Mouse (Mus musculus): ENCODE results near the gene Lelp1. TPM values are rescaled to one million over a fixed set of nuclear protein-coding genes. Genes with fewer than 3 reads are reported as not detected.

The Lelp1 gene
- polyA plus RNA-seq, 1 experiment from 2014 or later, result not detected

Other genes with a start within 250 kb of the Lelp1 start
- not detected in 2 replicates for gene Pglyrp3, start 128.2 kb downstream of the Lelp1 start, polyA plus RNA-seq (2015; fragmentation: Nextera tagmentation; extraction: Ambion mirVana)
- gene Lor, start 59.6 kb downstream of the Lelp1 start, polyA plus RNA-seq (2015; fragmentation: Nextera tagmentation; extraction: Ambion mirVana), result 0.21 and 0.23 TPM in 2 replicates
- gene Prr9, start 18.8 kb downstream of the Lelp1 start, polyA plus RNA-seq (2015; fragmentation: Nextera tagmentation; extraction: Ambion mirVana), result not detected in 2 replicates
- 2.0 and 2.5 TPM in 2 replicates for gene Sprr2a1, start 73.1 kb upstream of the Lelp1 start, polyA plus RNA-seq (2015; fragmentation: Nextera tagmentation; extraction: Ambion mirVana)
- gene Sprr2a2, start 73.2 kb upstream of the Lelp1 start, polyA plus RNA-seq (2015; fragmentation: Nextera tagmentation; extraction: Ambion mirVana), result 82.8 and 107 TPM in 2 replicates
- gene Sprr2a3, start 142.7 kb upstream of the Lelp1 start, polyA plus RNA-seq (2015; fragmentation: Nextera tagmentation; extraction: Ambion mirVana), result 10.6 and 12.8 TPM in 2 replicates
- gene Sprr2b, start 173.9 kb upstream of the Lelp1 start, polyA plus RNA-seq (2015; fragmentation: Nextera tagmentation; extraction: Ambion mirVana), result not detected in 2 replicates
- gene Sprr2d, start 196.4 kb upstream of the Lelp1 start, polyA plus RNA-seq (2015; fragmentation: Nextera tagmentation; extraction: Ambion mirVana), result not detected in 2 replicates
- gene Sprr2e, start 209.4 kb upstream of the Lelp1 start, polyA plus RNA-seq (2015; fragmentation: Nextera tagmentation; extraction: Ambion mirVana), result not detected in 2 replicates
- not detected in 2 replicates for gene Sprr2f, start 222.4 kb upstream of the Lelp1 start, polyA plus RNA-seq (2015; fragmentation: Nextera tagmentation; extraction: Ambion mirVana)
- gene Sprr2h, start 242.9 kb upstream of the Lelp1 start, polyA plus RNA-seq (2015; fragmentation: Nextera tagmentation; extraction: Ambion mirVana), result not detected in 2 replicates

All from intestine, embryonic 15.5 days (tissue).